Mouse (Mus musculus) spleen, adult 2 months (tissue): ENCODE results near the gene Bcat2.

Experiments
- CTCF ChIP-seq: fragments of 200-500 bp; IDR thresholded peaks from 2 replicates; pipeline ENCODE4 v1.5.1; 2011; ENCODE audit warnings: mild to moderate bottlenecking, inconsistent platforms; ENCODE audit not compliant: insufficient read depth, insufficient read length, insufficient replicate concordance; ENCODE audit errors: extremely low read depth
- POLR2A ChIP-seq: fragments of 200-500 bp; IDR thresholded peaks from 2 replicates; pipeline ENCODE4 v1.6.1; 2011; ENCODE audit warnings: low read depth, low read length, inconsistent platforms

GRCm38 (mm10) chr7:45560241-45560640, 9.7 kb upstream of the Bcat2 start:
- TF ChIP-seq CTCF (no peak), POLR2A (no peak)
